Mouse (Mus musculus) c-Kit-negative CD71-positive TER-119-positive erythroid progenitor cells, embryonic 14.5 days (primary cell): Measurements from ENCODE around the gene Carm1.
A peak's percentile ranks its signal among the peaks of the same experiment; 100 is the strongest.
"Not testable (repeated sequence)": the region's sequence is repeated elsewhere in the genome, so short reads cannot be mapped to it uniquely, and the experiment has no call there.

ENCODE experiments used
- DNase-seq: peaks from one replicate; pipeline ENCODE4 v3.0.0-alpha.2; 2013; ENCODE audit warnings: low read depth, low spot score

Gene Carm1

DNA sequence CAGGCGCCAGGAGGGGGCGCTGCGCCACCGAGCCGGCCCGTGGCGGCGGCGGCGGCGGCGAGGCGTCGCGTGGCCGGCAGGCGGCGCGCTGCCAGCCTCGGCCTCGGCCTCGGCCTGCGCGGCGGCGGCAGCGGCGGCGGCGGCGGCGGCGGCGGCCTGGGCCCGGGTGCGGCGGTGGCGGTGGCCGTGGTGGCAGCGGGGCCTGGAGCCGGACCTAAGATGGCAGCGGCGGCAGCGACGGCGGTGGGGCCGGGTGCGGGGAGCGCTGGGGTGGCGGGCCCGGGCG lies at the start of gene Carm1:
TSS of gene Carm1 (plus strand) at position 106 of the 286 bp plus-strand sequence.
- DNase-seq: no peak

DNA sequence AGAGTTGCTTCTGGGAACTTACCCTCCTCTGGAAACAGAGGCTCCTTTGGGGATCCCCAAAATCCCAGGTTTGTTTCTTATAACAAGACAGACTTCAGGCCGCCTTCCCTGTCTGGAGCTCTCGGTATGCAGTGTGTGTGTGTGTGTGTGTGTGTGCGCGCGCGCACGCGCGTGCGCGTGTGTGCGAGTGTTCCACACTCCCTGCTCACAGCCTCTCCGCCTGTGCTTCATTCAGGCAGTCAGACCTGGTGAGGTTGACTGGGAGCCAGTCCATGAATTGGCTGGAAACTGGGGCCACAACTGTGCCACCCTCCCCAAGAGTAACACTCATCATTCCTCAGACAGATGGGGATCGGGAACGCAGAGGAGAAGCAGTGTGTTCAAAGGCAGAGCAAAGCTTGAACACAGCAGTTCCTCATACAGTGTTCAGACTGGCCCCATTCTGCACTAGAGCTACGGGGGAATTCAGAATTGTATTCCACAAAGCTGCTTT lies 49.6 kb upstream of the Carm1 start:
- no peak for DNase-seq

DNA sequence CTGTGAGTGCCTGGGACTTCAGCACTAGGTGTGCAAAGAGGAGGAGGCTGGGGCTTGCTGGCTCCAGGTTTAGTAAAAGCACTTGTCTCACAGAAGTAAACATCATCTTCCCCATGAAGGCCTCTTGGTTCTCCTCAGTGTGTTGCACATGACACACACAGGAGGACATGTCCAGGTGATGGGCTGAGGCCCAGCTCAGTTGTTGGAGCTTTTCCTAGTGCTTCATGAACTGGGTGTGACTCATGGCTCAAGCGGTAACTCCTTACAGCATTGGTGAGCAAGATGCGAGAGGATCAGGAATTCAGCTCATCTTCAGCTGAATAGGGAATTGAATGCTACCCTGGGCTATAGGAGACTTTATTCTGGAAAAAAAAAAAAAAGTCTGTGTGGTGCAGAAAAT lies 49.0 kb upstream of the Carm1 start:
- no peak for DNase-seq

DNA sequence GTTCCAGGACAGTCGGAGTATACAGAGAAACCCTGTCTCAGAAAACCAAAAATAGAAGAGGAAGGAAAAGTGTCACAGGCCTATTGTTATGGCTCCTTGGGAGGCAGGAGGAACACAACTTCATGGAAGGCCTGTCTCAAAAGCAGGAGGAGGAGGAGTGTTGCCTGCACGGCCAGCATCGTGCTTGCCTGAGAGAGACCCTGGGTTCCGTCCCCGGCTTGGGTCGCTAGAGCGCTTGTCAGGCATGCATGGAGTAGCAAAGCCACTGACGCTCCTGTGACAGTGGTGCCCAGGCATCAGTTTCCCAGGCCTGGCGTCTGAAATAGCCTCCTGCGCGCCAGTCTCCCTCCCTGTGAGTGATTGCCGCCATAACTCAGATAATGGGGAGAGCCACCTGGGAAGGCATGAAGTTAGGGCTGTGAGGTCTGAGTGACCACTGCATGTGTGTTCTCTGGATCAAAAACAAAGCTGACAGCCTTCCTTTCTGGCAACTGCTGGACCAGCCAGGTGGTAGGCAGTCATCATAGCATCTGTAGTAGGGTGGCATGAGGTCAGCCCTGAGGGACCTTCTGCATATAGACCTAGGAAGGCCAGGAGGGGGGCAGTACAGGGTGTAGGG lies 48.3 kb upstream of the Carm1 start:
- no peak for DNase-seq

DNA sequence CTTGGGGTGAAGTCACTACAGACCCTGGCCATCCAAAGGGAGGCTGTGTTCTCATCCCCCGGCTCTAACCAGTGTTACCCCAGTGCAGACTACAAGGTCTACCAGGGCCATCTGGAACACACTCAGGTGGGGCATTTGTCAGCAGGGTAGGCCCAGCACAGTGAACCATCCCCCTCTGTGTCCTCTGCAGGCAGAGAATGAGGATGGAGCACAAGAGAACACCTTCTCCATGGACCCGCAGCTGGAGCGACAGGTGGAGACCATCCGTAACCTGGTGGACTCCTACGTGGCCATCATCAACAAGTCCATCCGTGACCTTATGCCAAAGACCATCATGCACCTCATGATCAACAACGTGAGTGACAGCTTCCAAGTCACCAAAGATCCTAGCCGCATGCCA lies 43.3 kb upstream of the Carm1 start:
- no peak for DNase-seq

DNA sequence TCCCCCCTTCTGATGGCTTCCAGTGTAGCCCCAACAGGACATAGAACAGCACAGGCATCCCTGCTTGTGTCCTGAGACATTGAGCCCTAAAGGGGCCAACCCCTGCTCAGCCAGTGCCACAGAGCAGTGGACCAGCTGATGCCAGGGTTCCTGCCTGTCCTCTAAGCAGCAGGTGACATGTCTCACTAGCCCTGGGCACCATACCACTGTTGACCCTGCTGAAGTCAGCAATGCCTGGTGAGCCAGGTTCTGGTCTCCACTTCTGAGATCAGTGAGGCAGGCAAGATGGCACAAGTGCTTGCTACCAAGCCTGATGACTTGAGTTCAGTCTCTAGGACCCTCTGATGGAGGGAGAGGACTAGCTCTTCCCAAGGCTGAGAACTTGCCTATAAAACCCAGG lies 40.9 kb upstream of the Carm1 start:
- DNase-seq: no peak

DNA sequence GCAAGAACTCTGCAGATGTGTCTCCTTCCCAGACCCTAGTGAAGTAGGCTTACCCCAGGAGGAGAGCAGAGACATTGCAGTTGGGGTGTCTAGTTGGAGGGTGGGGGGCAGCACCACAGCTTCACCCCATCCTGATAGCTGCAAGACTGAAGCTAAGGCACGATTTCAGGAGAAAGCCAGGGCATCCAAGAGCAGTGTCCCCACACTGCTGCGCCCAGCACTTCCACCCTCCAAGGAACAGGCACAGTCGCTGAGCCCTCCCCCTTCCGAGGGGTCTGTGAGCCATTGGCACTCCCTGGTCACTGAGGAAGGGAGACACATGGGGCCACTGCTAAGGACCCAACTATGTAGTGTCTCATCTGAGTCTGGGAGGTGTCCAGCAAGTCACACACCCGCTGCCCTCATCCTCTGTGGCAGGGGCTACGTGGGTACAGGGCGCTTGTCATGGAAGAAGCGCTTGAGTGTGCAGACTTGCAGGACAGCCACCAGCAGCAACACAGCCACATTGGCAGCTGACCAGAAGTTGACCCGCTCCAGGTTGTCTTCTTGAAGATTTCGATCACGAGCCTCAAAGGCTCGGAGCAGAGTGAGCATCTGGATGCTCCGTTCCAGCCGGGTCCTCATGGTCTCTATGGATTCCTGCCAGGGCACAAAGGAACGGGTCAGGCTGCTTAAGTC lies 38.8 kb upstream of the Carm1 start:
- no peak for DNase-seq

DNA sequence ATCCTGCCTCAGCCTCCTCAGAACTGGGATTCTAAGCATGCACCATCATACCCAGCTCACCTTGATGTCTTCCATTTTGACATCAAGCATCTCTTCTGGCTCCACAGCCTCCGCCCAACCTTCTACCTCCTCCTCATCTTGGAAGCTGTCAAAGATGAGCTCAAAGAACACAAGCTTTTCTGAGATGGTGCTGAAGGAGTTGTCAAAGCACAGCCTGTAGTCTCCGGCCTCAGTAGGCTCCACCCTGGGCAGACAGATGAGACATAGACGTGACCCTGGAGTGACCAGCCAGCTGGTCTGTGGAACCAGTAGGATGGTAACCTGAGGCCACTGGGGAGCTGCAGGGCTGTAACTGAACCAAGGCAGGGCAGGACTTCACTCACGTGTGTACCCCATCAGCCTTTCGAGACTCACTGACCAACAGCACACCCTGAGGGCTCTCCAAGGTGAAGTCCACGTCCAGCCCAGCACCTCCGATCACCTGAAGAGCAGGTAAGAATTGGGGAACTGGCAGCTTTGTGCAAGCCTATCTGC lies 37.8 kb upstream of the Carm1 start:
- no peak for DNase-seq

DNA sequence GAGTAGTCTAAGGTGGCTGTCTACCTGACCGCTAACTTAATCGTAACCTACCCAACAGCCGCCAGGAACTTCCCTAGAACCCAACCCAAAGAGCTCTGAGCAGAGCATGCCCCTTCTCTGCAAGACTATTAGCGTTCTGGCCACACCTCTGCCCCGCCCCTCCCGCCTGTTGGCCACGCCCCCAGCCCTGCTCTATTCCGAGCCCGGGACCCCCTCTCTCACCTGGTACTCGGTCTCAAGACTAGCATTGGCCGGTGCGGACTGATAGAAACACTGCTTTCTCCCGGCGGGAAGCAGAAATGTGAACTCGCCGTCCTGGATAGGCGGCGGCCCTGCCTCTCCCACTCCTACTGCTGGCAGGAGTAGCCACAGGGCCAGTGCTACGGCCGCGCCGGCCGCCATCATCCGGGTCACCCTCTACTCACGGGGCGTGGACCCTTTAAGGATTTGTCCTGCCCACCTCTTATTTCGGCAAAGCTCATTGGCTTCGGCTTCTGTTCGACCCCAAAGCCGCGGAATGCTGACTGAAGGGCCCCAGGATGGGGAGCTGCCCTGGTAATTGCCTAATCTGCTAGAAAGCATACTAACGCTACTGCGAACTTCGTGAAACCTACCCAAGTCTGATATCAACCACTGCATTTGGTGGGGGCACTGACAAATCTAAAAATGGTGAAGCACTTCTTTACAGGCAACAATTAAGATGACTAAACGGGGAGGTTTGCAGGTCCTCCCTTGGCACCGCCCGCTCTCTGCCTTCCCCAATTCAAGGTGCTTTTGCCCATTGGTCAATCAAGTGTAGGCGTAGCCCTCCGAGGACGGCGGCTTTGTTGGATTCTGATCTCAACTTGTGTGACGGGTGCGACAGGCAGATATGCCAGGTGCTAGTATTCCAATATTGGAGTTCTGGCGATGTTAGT lies 36.7 kb upstream of the Carm1 start, which contains the start of gene Tmed1:
TSS of gene Tmed1 (minus strand) at position 481 of the 917 bp plus-strand sequence.
- DNase-seq: peak; percentile 78

DNA sequence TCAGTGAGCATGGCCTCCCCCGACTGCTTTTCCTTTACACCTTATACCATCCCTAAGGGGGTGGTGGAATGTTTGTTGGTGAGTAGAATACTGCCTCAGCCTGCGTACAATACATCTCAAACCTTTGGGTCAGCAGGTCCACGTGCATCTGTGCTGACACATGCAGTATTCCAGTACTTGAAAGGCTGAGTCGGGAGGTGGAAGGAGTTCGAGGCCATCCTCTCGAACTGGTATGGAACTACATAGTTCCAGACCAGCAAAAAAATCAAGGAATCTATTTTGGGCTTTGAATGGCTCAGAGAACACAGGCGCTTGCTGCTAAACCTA lies 36.0 kb upstream of the Carm1 start:
- no peak for DNase-seq

DNA sequence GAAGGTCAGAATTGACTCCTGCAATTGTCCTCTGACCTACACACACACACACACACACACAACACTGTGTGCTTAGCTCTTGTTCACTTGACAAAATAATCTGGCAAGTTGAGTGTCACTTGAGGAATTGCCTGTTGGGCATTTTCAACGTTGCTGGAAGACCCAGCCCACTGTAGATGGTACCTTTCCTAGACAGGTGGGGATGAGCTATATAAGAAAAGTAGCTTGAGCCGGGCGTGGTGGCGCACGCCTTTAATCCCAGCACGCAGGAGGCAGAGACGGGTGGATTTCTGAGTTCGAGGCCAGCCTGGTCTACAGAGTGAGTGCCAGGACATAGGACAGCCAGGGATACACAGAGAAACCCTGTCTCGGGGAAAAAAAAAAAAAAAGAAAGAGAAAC lies 35.6 kb upstream of the Carm1 start:
- DNase-seq: no peak

DNA sequence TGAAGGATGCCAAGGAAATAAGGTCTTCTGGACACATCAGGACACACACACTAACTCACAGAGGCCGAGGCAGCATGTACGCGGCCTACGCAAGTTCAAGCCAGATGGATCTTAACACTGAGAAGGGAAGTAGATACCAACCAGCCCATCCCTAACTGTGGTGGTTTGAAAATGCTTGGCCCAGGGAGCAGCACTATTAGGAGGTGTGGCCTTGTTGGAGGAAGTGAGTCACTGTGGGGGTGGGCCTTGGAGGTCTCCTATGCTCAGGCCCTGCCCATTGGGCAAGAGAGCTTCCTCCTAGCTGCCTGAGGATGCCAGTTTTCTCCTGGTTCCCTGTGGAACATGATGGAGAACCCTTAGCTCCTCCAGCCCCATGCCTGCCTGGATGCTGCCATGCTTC lies 33.2 kb upstream of the Carm1 start:
- no peak for DNase-seq

DNA sequence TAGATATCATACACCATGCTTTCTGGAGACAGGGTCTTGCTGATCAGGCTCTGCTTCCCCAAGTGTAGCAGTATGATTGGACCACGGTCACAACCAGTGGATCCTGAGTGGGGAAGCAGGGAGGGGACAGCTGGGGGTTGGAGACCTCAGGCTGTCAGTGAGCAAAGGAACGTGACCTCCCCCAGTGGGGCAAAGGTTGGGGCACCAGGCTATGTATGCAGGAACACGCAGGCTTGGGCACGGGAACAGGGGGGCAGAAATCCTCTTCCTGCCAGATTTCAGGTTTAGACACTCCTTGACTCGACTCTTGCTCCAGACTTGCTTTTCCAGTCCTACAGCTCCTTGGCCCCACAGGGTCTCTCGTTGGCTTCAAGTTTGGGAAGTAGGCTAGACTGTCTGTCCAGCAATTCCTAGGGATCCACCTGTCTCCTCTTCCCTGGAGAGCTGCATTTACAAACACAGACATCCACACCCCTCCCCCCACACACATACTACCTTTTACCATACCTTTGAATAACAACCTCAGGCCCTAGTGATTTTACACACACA lies 28.7 kb upstream of the Carm1 start:
- no peak for DNase-seq

DNA sequence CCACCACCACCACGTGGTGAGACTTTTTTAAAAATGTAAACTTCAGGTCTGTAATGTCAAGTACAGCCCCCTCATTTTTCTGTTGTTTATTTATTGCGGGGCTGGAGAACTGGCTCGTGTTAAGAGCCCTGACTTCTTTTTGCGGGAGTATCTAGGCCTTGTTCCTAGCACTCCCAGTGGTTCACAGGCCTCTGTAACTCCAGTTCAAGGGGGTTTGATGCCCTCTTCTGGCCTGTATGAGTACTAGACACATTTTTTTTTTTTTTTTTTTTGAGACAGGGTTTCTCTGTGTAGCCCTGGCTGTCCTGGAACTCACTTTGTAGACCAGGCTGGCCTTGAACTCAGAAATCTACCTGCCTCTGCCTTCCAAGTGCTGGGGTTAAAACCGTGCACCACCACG lies 28.0 kb upstream of the Carm1 start:
- not testable (repeated sequence) for DNase-seq

DNA sequence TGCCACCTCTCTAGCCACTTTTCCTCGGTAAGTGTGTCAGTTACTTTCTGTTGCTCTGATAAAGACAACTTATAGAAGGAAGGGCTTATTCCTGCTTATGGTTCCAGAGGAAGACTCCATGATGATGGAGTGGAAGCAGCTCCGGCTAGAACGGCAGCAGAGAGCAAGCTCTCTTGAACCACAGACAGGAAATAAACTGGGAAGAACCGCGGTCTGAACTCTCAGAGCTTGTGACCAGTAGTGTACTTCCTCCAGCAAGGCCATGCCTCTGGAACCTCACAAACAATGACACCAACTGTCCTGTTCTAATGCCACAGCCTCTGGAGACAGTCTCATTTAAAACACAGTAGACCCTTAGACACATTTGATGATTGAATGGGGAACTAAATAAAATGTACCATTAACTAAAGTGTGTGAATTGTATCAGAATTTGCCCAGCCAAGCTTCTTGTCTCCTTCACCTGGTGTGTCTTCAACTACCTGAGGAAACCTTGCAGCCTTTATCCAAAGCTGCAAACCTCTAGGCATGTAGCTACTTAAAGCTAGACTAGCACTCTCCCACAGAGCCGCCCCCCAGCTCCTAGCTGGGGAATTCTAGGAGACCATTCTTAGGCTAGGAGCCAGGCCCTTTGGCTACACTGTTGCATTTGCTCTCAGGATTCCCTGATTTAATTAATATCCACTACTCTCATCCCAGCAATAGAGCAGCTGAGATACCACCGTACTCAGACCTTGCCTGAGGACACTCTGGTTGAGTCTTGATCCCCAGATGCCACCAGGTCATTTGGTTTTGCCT lies 21.4 kb upstream of the Carm1 start:
- DNase-seq: no peak

DNA sequence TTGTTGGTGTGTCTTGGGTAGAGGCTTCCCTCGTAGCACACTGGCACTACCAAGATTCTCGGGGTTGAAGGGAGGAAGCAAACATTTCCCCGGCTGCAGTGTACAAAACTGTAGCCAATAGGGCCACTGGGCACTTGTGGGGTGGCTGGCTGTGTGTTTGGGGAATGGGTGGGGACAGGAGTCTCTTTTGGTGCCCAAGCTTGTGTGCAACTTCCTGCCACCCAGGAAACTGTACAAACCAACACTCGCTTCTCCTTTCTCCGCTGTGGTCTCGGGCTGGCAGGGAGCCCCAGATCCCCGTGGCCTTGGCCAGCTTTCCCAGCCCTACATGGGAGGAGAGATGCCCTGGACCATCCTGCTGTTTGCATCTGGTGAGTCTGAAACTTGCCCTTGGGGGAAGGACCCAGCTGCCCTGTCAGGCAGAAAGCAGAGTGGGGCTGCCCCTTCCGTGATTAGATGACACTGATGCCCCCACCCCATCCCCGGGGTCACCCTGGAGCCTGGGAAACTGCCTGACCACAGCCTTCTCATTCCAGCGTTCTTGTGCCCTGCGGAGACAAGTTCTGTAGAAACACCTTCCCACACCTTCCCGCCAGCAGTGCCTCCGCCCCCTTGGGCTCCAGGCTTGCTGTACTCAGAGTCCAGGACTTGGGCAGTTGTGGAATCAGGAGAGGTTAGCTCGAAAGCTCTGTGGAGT lies 20.6 kb upstream of the Carm1 start, which contains the start of gene AB124611:
TSS of gene AB124611 (plus strand) at position 240 of the 697 bp plus-strand sequence.
- no peak for DNase-seq

DNA sequence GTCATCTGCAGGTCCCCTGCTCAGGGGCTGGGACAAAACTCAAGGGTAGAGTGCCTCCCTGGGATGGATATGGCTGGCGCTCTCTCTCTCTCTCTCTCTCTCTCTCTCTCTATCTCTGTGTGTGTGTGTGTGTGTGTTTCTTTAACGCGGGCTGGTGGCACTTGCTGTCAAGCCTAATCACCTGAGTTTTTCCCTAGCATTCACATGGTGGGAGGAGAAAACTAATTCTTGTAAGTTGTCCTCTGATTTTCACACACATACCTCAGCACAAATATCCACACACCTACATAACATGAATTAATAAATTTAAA lies 20.1 kb upstream of the Carm1 start:
- no peak for DNase-seq

DNA sequence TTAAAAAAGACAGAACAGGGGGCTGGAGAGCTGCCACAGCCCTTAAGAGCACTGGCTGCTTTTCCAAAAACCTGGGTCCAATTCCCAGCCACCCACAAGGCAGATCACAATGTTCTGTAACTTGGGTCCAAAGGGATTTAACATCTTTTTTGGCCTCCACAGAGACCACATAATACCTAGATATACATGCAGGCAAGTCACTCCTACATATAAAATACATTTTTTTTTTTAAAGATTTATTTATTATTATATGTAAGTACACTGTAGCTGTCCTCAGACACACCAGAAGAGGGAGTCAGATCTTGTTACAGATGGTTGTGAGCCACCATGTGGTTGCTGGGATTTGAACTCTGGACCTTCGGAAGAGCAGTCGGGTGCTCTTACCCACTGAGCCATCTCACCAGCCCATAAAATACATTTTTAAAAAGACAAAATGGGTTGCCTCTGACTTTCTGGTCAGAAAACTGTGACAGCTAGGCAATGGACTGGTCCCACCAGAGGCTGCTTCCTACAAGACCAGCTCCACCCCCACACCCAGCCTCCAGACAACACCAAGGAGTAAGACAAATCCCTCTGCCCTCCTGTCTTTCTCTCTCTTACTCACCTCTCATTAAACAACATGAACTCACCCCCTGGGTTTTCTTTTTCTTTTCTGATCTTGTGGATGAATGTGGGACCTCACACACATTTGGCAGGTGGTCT lies 19.4 kb upstream of the Carm1 start:
- DNase-seq: no peak

DNA sequence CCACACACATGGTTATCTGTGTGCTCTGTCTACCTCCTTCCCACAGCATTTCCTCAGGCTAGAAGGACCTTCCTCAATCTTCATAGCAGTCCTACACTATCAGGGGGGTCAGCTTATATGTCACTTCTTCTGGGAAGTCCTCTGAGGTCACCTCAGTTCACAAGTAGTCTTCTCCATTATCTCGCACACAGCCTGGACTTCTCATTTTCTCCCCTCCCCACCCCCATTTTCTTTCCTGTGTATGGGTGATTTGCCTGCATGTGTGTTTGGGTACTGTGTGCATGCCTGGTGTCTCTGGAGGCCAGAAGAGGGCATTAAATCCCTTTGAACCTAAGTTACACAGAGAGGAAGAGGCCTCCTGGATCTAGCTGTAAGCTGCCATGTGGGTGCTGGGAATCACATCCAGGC lies 18.8 kb upstream of the Carm1 start:
- no peak for DNase-seq

DNA sequence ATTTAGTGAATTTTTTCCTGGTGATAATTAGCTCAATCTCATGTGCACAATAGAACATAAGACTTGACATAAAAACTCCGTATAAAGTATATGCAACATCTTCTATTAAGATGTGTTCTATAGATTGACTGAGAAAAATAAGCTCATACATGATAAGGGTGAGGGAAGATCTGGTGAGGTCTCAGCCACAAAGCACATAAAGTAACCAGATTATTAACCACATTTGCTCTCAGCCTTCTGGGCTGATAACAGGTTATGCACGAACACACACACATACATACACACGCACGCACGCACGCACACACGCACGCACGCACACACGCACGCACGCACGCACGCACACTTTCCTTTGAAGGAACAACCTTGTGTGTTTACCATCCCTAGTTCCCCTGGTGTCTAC lies 10.2 kb upstream of the Carm1 start:
- DNase-seq: no peak
